Mouse (Mus musculus): ENCODE data around the gene Baz2a. TPM values are rescaled to one million over a fixed set of nuclear protein-coding genes. Genes with fewer than 3 reads are reported as not detected.
A peak's percentile ranks its signal among the peaks of the same experiment; 100 is the strongest.
"Not testable (repeated sequence)": the region's sequence is repeated elsewhere in the genome, so short reads cannot be mapped to it uniquely, and the experiment has no call there.

Gene Baz2a
- polyA plus RNA-seq, 1 experiment from 2014 or later, result 17.1 TPM

- Histone ChIP-seq H3K27ac (replicated peaks; ENCODE audit: low read depth, low read length) (no peak overlapping the region), H3K27me3 (ENCODE audit: control insufficient read depth, insufficient read depth, low read length) (no peaks in the 10 kb centered on the region), H3K4me2 (ENCODE audit: low read depth, severe bottlenecking) (no peak overlapping the region), H3K4me3 (ENCODE audit: low read depth, low read length) (no peak overlapping the region), H3K9ac (ENCODE audit: low read length) (no peak overlapping the region), H3K9me3 (ENCODE audit: control insufficient read depth, low read length) (no peaks in the 10 kb centered on the region), H3K4me1 (ENCODE audit: control insufficient read depth, insufficient read depth, low read length) (0 out of 2 replicates have a peak, but pooled peaks cover 4% of the 10 kb centered on the region), H3K36me3 (ENCODE audit: control insufficient read depth, insufficient read depth, low read length) (no peaks in the 10 kb centered on the region)
- 89% methylated on average over 3 of the region's 3 CpGs for WGBS
- ATAC-seq (ENCODE audit: insufficient number of reproducible peaks, low FRiP score, low TSS enrichment, low read depth) (no peak), DNase-seq (ENCODE audit: low spot score) (no peak)
Measured at GRCm38 (mm10) chr10:128153978-128154377, 62.6 kb downstream of the Baz2a start.

GRCm38 (mm10) chr10:128165726-128166125 is 74.3 kb downstream of the Baz2a start:
- WGBS, result 90% methylated on average over 2 of the region's 3 CpGs
- not testable (repeated sequence) for H3K4me3 ChIP-seq (ENCODE audit: low read depth, low read length); H3K27me3 ChIP-seq (ENCODE audit: control insufficient read depth, insufficient read depth, low read length); H3K9ac ChIP-seq (ENCODE audit: low read length); ATAC-seq (ENCODE audit: insufficient number of reproducible peaks, low FRiP score, low TSS enrichment, low read depth); H3K27ac ChIP-seq (replicated peaks; ENCODE audit: low read depth, low read length); H3K4me2 ChIP-seq (ENCODE audit: low read depth, severe bottlenecking); H3K4me1 ChIP-seq (ENCODE audit: control insufficient read depth, insufficient read depth, low read length); DNase-seq (ENCODE audit: low spot score); H3K9me3 ChIP-seq (ENCODE audit: control insufficient read depth, low read length); H3K36me3 ChIP-seq (ENCODE audit: control insufficient read depth, insufficient read depth, low read length)

GRCm38 (mm10) chr10:128167091-128167490 is 75.7 kb downstream of the Baz2a start:
- H3K4me1 ChIP-seq (ENCODE audit: control insufficient read depth, insufficient read depth, low read length), result no peaks in the 10 kb centered on the region
- H3K9ac ChIP-seq (ENCODE audit: low read length), result no peak overlapping the region
- 55% methylated on average over 6 of the region's 6 CpGs for WGBS
- H3K36me3 ChIP-seq (ENCODE audit: control insufficient read depth, insufficient read depth, low read length), result no peaks in the 10 kb centered on the region
- ATAC-seq (ENCODE audit: insufficient number of reproducible peaks, low FRiP score, low TSS enrichment, low read depth), result no peak
- H3K9me3 ChIP-seq (ENCODE audit: control insufficient read depth, low read length), result no peaks in the 10 kb centered on the region
- H3K4me3 ChIP-seq (ENCODE audit: low read depth, low read length), result no peak overlapping the region
- H3K27ac ChIP-seq (replicated peaks; ENCODE audit: low read depth, low read length), result no peak overlapping the region
- H3K4me2 ChIP-seq (ENCODE audit: low read depth, severe bottlenecking), result no peak overlapping the region
- no peak for DNase-seq (ENCODE audit: low spot score)
- no peaks in the 10 kb centered on the region for H3K27me3 ChIP-seq (ENCODE audit: control insufficient read depth, insufficient read depth, low read length)

GRCm38 (mm10) chr10:128171348-128171747 is 80.0 kb downstream of the Baz2a start:
- H3K27me3 ChIP-seq (ENCODE audit: control insufficient read depth, insufficient read depth, low read length); H3K9me3 ChIP-seq (ENCODE audit: control insufficient read depth, low read length); H3K27ac ChIP-seq (replicated peaks; ENCODE audit: low read depth, low read length); H3K4me2 ChIP-seq (ENCODE audit: low read depth, severe bottlenecking); ATAC-seq (ENCODE audit: insufficient number of reproducible peaks, low FRiP score, low TSS enrichment, low read depth); H3K4me1 ChIP-seq (ENCODE audit: control insufficient read depth, insufficient read depth, low read length); DNase-seq (ENCODE audit: low spot score); H3K36me3 ChIP-seq (ENCODE audit: control insufficient read depth, insufficient read depth, low read length); H3K4me3 ChIP-seq (ENCODE audit: low read depth, low read length); H3K9ac ChIP-seq (ENCODE audit: low read length): not testable (repeated sequence)
- WGBS, result 97% methylated on average over 10 of the region's 10 CpGs

- ATAC-seq (ENCODE audit: insufficient number of reproducible peaks, low FRiP score, low TSS enrichment, low read depth), result no peak
Measured at GRCm38 (mm10) chr10:128175302-128175701, 83.9 kb downstream of the Baz2a start.

GRCm38 (mm10) chr10:128175996-128176755 is 84.8 kb downstream of the Baz2a start:
- peak; percentile 77 for DNase-seq (ENCODE audit: low spot score)
- peak overlapping the region; percentile 58 for H3K9ac ChIP-seq (ENCODE audit: low read length)
- ATAC-seq (ENCODE audit: insufficient number of reproducible peaks, low FRiP score, low TSS enrichment, low read depth), result peak; percentile 74; the same call in 1 of the 2 replicates
- WGBS, result under 1% methylated on average over 17 of the region's 17 CpGs
- H3K27me3 ChIP-seq (ENCODE audit: control insufficient read depth, insufficient read depth, low read length), result no peaks in the 10 kb centered on the region
- peak overlapping the region; percentile 8 for H3K27ac ChIP-seq (replicated peaks; ENCODE audit: low read depth, low read length)
- no peaks in the 10 kb centered on the region for H3K9me3 ChIP-seq (ENCODE audit: control insufficient read depth, low read length)
- no peaks in the 10 kb centered on the region for H3K36me3 ChIP-seq (ENCODE audit: control insufficient read depth, insufficient read depth, low read length)
- H3K4me2 ChIP-seq (ENCODE audit: low read depth, severe bottlenecking), result peak overlapping the region; percentile 74
- H3K4me1 ChIP-seq (ENCODE audit: control insufficient read depth, insufficient read depth, low read length), result peaks cover 12% of the 10 kb centered on the region
- H3K4me3 ChIP-seq (ENCODE audit: low read depth, low read length), result peak overlapping the region; percentile 50

More at GRCm38 (mm10) chr10:128175302-128175701, 83.9 kb downstream of the Baz2a start:
- Histone ChIP-seq H3K9me3 (ENCODE audit: control insufficient read depth, low read length) (no peaks in the 10 kb centered on the region), H3K4me1 (ENCODE audit: control insufficient read depth, insufficient read depth, low read length) (peaks cover 12% of the 10 kb centered on the region), H3K4me2 (ENCODE audit: low read depth, severe bottlenecking) (peak overlapping the region; percentile 74), H3K27ac (replicated peaks; ENCODE audit: low read depth, low read length) (0 out of 2 replicates have a peak overlapping the region, but pooled peaks have one; percentile 8), H3K4me3 (ENCODE audit: low read depth, low read length) (peak overlapping the region; percentile 50), H3K9ac (ENCODE audit: low read length) (peak overlapping the region; percentile 58; the same call in 1 of the 2 replicates), H3K36me3 (ENCODE audit: control insufficient read depth, insufficient read depth, low read length) (no peaks in the 10 kb centered on the region), H3K27me3 (ENCODE audit: control insufficient read depth, insufficient read depth, low read length) (no peaks in the 10 kb centered on the region)
- DNase-seq (ENCODE audit: low spot score), result no peak
- 24% methylated on average over 3 of the region's 3 CpGs for WGBS

- peaks cover 12% of the 10 kb centered on the region for H3K4me1 ChIP-seq (ENCODE audit: control insufficient read depth, insufficient read depth, low read length)
- H3K4me2 ChIP-seq (ENCODE audit: low read depth, severe bottlenecking), result no peak overlapping the region
- no peaks in the 10 kb centered on the region for H3K36me3 ChIP-seq (ENCODE audit: control insufficient read depth, insufficient read depth, low read length)
- no peak for DNase-seq (ENCODE audit: low spot score)
- no peak overlapping the region for H3K9ac ChIP-seq (ENCODE audit: low read length)
- no peak overlapping the region for H3K27ac ChIP-seq (replicated peaks; ENCODE audit: low read depth, low read length)
- no peak for ATAC-seq (ENCODE audit: insufficient number of reproducible peaks, low FRiP score, low TSS enrichment, low read depth)
- H3K27me3 ChIP-seq (ENCODE audit: control insufficient read depth, insufficient read depth, low read length), result no peaks in the 10 kb centered on the region
- WGBS, result 83% methylated on average over 4 of the region's 4 CpGs
- H3K9me3 ChIP-seq (ENCODE audit: control insufficient read depth, low read length), result no peaks in the 10 kb centered on the region
- no peak overlapping the region for H3K4me3 ChIP-seq (ENCODE audit: low read depth, low read length)
Measured at GRCm38 (mm10) chr10:128177316-128177715, 85.9 kb downstream of the Baz2a start.
